Mouse (Mus musculus): ENCODE results near the gene Olfr735.

GRCm38 (mm10) chr14:50363561-50363960, 14.9 kb upstream of the Olfr735 start:
- no peak for TF ChIP-seq CTCF (IDR thresholded peaks at IDR 0.05; ENCODE audit: extremely low read depth, insufficient read depth, insufficient read length, insufficient replicate concordance)
- TF ChIP-seq POLR2A (IDR thresholded peaks at IDR 0.05; ENCODE audit: low read depth, low read length), result no peak
